Mouse (Mus musculus): Measurements from ENCODE around the gene Zc3h12a. TPM values are rescaled to one million over a fixed set of nuclear protein-coding genes. Genes with fewer than 3 reads are reported as not detected.

Zc3h12a gene
- polyA plus RNA-seq, 2 experiments = 1.4 to 3.0 TPM

- H3K27me3 ChIP-seq (ENCODE audit: control insufficient read depth, insufficient read depth, low read length) = no peaks in the 10 kb centered on the region
- DNase-seq (ENCODE audit: low spot score) (no peak), ATAC-seq (ENCODE audit: low FRiP score, low read depth) (no peak)
- H3K36me3 ChIP-seq (ENCODE audit: control insufficient read depth, insufficient read depth, low read length) = no peaks in the 10 kb centered on the region
- 78% methylated on average over 10 of the region's 10 CpGs for whole genome bisulfite sequencing
- H3K4me3 ChIP-seq (replicated peaks; ENCODE audit: low read length) = no peak overlapping the region
- H3K4me2 ChIP-seq (replicated peaks; ENCODE audit: low read depth, low read length, severe bottlenecking) = no peak overlapping the region
- TF ChIP-seq POLR2A (IDR thresholded peaks at IDR 0.05; ENCODE audit: borderline replicate concordance, extremely low read depth, insufficient read depth, insufficient read length) = no peak
- no peak overlapping the region for H3K27ac ChIP-seq (replicated peaks; ENCODE audit: low read depth, low read length)
- H3K9me3 ChIP-seq (ENCODE audit: control insufficient read depth, low read length) = no peaks in the 10 kb centered on the region
- H3K9ac ChIP-seq (ENCODE audit: low read depth, low read length, severe bottlenecking) = no peak overlapping the region
- no peaks in the 10 kb centered on the region for H3K4me1 ChIP-seq (ENCODE audit: control insufficient read depth, insufficient read depth, low read length)
These were observed 7.6 kb upstream of the Zc3h12a start for GRCm38 (mm10) chr4:125135076-125135855.

DNA sequence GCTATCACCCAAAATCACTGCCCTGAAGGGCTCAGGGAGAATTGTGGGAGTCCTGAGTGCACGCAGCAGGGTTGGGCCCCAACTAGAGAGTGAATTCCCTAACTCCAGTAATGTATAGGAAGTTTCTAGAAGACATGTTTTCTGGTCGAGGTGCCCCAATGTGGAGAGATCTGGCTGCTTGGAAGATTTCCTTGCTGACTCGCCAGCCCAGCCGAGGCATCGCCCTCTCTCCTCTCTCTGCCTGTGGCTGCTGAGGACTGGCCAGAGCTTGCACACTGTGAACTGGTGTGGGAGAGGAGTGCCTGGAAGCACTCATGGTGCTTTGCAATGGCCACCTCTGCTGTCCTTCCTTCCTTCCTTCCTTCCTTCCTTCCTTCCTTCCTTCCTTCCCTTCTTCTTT, 7.0 kb upstream of the Zc3h12a start:
- no peak for TF ChIP-seq POLR2A (IDR thresholded peaks at IDR 0.05; ENCODE audit: borderline replicate concordance, extremely low read depth, insufficient read depth, insufficient read length)
- H3K4me3 ChIP-seq (replicated peaks; ENCODE audit: low read length) = no peak overlapping the region
- 78% methylated on average over 5 of the region's 5 CpGs for WGBS
- no peak for DNase-seq (ENCODE audit: low spot score)
- no peaks in the 10 kb centered on the region for H3K9me3 ChIP-seq (ENCODE audit: control insufficient read depth, low read length)
- ATAC-seq (ENCODE audit: low FRiP score, low read depth) = no peak
- H3K27me3 ChIP-seq (ENCODE audit: control insufficient read depth, insufficient read depth, low read length) = no peaks in the 10 kb centered on the region
- H3K27ac ChIP-seq (replicated peaks; ENCODE audit: low read depth, low read length) = no peak overlapping the region
- no peak overlapping the region for H3K4me2 ChIP-seq (replicated peaks; ENCODE audit: low read depth, low read length, severe bottlenecking)
- H3K36me3 ChIP-seq (ENCODE audit: control insufficient read depth, insufficient read depth, low read length) = no peaks in the 10 kb centered on the region
- H3K4me1 ChIP-seq (ENCODE audit: control insufficient read depth, insufficient read depth, low read length) = no peaks in the 10 kb centered on the region
- no peak overlapping the region for H3K9ac ChIP-seq (ENCODE audit: low read depth, low read length, severe bottlenecking)

DNA sequence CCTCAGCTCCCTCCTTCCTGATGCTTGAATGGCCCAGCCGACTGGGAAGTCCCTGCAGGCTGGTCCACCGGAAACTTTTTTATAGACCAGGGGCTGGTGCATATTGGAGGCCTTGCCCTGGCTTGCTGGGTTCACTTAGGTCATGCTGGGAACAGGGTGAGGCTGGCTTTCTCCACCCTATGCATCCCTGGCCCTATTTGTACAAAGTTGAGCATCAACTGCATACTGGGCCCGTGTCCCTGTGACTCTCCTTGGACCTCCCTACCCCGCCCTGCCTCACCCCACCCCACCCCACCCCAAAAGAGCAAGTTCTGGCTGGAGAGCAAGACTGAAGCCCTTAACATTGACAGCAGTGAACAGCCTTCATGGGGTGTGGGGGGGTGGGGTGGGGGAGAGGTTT, 6.6 kb upstream of the Zc3h12a start:
- Histone ChIP-seq H3K9me3 (ENCODE audit: control insufficient read depth, low read length) (no peaks in the 10 kb centered on the region), H3K4me3 (replicated peaks; ENCODE audit: low read length) (no peak overlapping the region), H3K27me3 (ENCODE audit: control insufficient read depth, insufficient read depth, low read length) (no peaks in the 10 kb centered on the region), H3K27ac (replicated peaks; ENCODE audit: low read depth, low read length) (no peak overlapping the region), H3K4me1 (ENCODE audit: control insufficient read depth, insufficient read depth, low read length) (no peaks in the 10 kb centered on the region), H3K36me3 (ENCODE audit: control insufficient read depth, insufficient read depth, low read length) (no peaks in the 10 kb centered on the region), H3K4me2 (replicated peaks; ENCODE audit: low read depth, low read length, severe bottlenecking) (no peak overlapping the region), H3K9ac (ENCODE audit: low read depth, low read length, severe bottlenecking) (no peak overlapping the region)
- TF ChIP-seq POLR2A (IDR thresholded peaks at IDR 0.05; ENCODE audit: borderline replicate concordance, extremely low read depth, insufficient read depth, insufficient read length) = no peak
- 62% methylated on average over 4 of the region's 4 CpGs for WGBS
- ATAC-seq (ENCODE audit: low FRiP score, low read depth) (no peak), DNase-seq (ENCODE audit: low spot score) (no peak)

DNA sequence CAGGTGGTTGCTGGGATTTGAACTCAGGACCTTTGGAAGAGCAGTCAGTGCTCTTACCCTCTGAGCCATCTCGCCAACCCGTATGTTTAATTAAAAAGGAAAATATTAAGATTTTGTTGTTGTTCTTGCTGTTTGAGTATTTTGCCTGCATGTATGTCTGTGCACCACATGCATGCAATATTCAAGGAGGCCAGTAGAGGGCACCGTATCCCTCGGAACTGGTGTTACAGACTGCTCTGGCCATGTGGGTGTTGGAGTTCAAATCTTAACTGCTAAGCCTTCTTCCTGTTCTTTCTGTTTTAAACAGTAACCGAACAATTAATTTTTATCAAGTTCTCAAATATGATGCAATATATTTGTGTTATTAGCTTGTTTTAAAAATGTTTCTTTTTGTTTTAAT, 4.8 kb upstream of the Zc3h12a start:
- 20% methylated on average over 5 of the region's 5 CpGs for WGBS
- no peak overlapping the region for H3K4me2 ChIP-seq (replicated peaks; ENCODE audit: low read depth, low read length, severe bottlenecking)
- DNase-seq (ENCODE audit: low spot score) (peak; percentile 42), ATAC-seq (ENCODE audit: low FRiP score, low read depth) (no peak)
- H3K4me1 ChIP-seq (ENCODE audit: control insufficient read depth, insufficient read depth, low read length) = peaks cover 4% of the 10 kb centered on the region; the same call in 1 of the 2 replicates
- peaks cover 12% of the 10 kb centered on the region; the same call in 1 of the 2 replicates for H3K27me3 ChIP-seq (ENCODE audit: control insufficient read depth, insufficient read depth, low read length)
- no peak overlapping the region for H3K27ac ChIP-seq (replicated peaks; ENCODE audit: low read depth, low read length)
- H3K9me3 ChIP-seq (ENCODE audit: control insufficient read depth, low read length) = no peaks in the 10 kb centered on the region
- no peak overlapping the region for H3K4me3 ChIP-seq (replicated peaks; ENCODE audit: low read length)
- H3K36me3 ChIP-seq (ENCODE audit: control insufficient read depth, insufficient read depth, low read length) = no peaks in the 10 kb centered on the region
- no peak overlapping the region for H3K9ac ChIP-seq (ENCODE audit: low read depth, low read length, severe bottlenecking)
- TF ChIP-seq POLR2A (IDR thresholded peaks at IDR 0.05; ENCODE audit: borderline replicate concordance, extremely low read depth, insufficient read depth, insufficient read length) = no peak

DNA sequence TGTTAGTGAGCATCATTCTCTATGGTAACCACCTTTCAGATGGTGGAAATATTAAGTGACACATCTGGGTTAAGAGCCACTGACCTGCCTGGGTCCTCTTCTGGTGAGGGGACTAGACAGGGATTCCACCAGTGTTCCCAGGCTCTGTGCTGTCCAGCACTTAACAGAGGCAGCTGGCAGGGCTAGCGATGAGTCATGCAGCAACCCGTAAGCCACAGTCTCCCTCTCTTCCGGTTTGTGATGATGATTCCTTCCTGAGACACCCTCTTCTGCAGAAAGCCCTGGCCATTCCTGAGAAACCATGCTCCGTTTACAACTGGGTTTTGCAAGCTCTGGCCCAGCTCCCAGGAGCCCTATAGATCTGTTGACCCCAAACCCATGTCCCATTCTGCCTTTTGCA, 3.9 kb upstream of the Zc3h12a start:
- Histone ChIP-seq H3K9me3 (ENCODE audit: control insufficient read depth, low read length) (no peaks in the 10 kb centered on the region), H3K27ac (replicated peaks; ENCODE audit: low read depth, low read length) (no peak overlapping the region), H3K27me3 (ENCODE audit: control insufficient read depth, insufficient read depth, low read length) (peaks cover 13% of the 10 kb centered on the region; the same call in 1 of the 2 replicates), H3K36me3 (ENCODE audit: control insufficient read depth, insufficient read depth, low read length) (no peaks in the 10 kb centered on the region), H3K9ac (ENCODE audit: low read depth, low read length, severe bottlenecking) (no peak overlapping the region), H3K4me2 (replicated peaks; ENCODE audit: low read depth, low read length, severe bottlenecking) (no peak overlapping the region), H3K4me1 (ENCODE audit: control insufficient read depth, insufficient read depth, low read length) (peaks cover 9% of the 10 kb centered on the region; the same call in 1 of the 2 replicates), H3K4me3 (replicated peaks; ENCODE audit: low read length) (no peak overlapping the region)
- DNase-seq (ENCODE audit: low spot score) = no peak
- TF ChIP-seq POLR2A (IDR thresholded peaks at IDR 0.05; ENCODE audit: borderline replicate concordance, extremely low read depth, insufficient read depth, insufficient read length) = no peak
- WGBS = 69% methylated on average over 4 of the region's 4 CpGs
- no peak for ATAC-seq (ENCODE audit: low FRiP score, low read depth)

All from limb, embryonic 14.5 days (tissue).